Mouse (Mus musculus): ENCODE data around the gene Ruvbl1.

GRCm38 (mm10) chr6:88446063-88447002 lies 18.9 kb upstream of the Ruvbl1 start, which contains the start of gene Eefsec:
- TF ChIP-seq CTCF (IDR thresholded peaks at IDR 0.05; ENCODE audit: low read depth) (no peak), EP300 (IDR thresholded peaks at IDR 0.05; ENCODE audit: low read depth) (no peak)

Data from liver, postnatal 0 days (tissue).